Mouse (Mus musculus) cerebellum, adult 9-11 months (tissue): ENCODE measurements around the gene Fpgs.

Experiments used
- DNase-seq: peaks from one replicate; pipeline ENCODE4 v3.0.0; 2022

The Fpgs gene

GRCm38 (mm10) chr2:32665345-32665744 lies 38.6 kb downstream of the Fpgs start:
- DNase-seq, result no peak

DNA sequence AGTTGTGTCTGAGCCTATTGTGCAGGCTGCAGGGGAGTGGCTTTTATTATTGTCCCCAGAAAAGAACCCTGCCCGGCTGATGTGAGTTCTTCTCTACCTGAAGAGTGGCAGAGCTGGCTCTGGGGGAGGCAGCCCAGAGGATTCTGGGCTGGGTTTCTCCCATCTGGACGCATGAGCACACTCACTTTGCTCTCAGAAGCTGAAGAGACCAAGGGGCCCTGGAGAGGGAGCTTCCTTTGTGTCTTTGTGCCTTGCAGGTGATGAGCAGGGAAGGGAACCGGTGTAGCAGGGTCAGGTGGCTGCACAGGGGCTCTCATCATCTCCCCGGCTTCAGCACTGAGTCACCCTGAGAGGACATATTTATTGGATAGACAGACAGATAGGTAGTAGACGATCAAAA lies 41.7 kb downstream of the Fpgs start:
- DNase-seq, result no peak

DNA sequence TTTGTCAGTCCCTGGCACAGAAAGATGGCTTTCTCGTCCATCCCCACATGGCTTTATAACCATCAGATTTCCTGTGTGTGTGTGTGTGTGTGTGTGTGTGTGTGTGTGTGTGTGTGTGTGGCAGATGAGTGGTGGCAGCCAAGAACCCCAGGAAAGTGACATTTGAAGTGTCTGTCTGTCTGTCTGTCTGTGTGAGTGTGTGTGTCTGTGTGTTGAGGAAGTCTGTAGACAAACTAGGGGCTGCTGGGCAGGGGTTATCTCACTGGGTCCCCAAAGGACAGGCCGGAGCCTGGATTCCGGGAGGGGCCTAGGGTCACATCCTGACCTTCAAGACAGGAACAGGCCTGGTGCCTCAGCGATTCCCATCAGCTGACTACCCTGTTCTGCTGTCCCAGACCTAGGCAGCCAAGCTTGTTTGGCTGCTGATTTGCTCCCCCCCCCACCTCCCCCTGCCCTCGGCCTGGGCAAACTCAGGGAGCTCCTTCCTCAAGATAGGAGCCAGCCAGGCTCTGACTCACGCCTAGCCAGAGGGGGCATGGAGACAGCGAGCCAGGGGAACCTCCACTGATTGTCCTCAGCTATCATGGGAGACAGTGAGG lies 42.3 kb downstream of the Fpgs start:
- no peak for DNase-seq

DNA sequence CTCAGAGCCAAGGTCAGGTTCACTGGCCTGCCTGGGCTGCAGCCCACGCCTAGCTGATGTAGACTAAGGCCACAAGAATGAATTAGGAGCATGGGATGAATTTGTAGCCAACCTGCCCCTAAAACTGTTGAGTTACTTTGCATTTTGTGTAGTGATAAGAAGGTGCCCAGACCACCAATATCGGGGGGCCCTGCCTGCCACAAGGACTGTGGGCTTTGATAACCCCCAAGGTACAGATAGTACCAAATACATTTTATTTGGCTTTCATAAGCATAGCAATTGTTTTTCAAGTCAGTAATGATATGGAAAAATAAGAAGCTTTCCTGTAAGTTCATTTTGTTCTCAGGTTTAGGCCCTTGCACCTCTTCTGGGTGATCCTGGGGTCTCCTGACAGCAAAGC lies 45.1 kb downstream of the Fpgs start:
- DNase-seq, result no peak

DNA sequence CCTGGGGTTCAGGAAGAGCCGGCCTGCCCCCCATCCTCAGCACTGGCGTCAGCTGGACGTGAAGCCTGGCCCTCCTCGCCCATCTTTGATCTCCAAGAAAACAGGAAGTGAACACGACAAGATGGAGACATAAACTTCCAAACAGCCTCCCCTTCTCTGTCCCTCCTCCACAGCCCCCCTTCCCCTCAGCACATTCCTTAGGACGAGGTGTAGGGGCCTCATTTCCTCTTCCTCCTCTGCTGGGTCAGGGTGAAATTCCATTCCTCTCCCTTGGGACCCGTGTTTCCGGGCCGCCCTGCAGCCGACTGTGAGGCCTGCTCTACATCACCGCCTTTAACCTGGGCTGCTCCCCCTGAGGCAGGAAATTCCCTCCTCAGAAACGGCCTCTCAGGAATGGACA lies 48.1 kb downstream of the Fpgs start:
- DNase-seq, result no peak

DNA sequence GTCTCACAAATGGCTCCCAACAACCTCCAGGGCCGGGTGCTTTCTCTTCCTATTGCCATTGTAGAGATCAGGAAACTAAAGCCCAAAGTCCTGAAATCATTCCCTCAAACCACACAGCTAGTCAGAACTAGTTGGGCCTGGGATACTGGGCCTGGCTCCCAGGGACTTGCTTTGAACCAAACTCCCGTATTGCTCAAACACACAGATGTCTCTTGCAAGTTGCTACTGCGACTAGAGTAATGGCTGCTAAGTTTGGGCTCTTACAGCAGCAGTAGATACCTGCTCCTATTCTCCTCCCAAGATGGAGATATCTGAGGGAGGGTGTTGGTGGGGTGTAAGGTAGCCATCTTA lies 48.6 kb downstream of the Fpgs start:
- DNase-seq, result no peak

GRCm38 (mm10) chr2:32654743-32655393 lies 49.1 kb downstream of the Fpgs start:
- no peak for DNase-seq

DNA sequence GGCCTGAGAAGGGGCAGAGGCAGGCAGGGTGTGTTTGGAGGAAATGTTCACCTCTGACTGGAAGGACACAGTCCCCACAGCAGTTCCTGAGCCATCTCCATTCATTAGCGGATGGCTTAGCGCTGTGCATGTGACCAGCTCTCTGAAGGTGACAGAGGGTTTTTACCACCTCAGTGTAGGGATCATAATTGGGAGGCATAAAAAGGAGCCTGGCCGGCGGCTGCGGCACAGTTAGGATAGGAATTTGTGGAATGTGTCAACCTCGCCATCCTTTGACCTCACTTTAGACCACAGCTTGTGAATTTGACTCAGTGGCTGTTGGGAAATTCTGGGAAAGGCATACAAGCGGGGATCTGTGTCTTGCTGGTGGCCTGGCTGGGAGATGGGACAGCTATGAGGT lies 50.2 kb downstream of the Fpgs start:
- no peak for DNase-seq

GRCm38 (mm10) chr2:32647366-32647765 lies 56.6 kb downstream of the Fpgs start:
- no peak for DNase-seq

GRCm38 (mm10) chr2:32646379-32647056 lies 57.4 kb downstream of the Fpgs start, which contains the start of gene Eng:
TSS of gene Eng (plus strand) at chr2:32646595.
- DNase-seq, result no peak

DNA sequence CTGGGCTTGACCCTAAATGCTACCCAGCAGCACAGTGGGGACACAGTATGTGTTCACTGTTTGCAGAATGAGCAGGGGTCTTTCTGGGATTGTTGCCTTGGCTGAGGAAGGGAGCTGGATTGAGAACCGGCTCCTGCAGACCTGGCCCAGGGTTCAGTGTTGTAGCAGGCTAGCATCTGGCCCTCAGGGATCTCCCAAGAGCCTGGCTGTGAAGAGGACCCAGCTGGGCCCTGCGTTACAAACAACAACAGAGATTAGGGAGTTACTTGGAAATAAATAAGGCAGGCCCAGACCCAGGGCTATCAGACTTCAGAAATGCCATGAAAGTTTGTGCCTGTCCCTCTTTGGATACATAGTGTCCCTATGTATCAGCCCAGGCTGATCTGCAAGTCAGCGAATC lies 58.3 kb downstream of the Fpgs start:
- no peak for DNase-seq

DNA sequence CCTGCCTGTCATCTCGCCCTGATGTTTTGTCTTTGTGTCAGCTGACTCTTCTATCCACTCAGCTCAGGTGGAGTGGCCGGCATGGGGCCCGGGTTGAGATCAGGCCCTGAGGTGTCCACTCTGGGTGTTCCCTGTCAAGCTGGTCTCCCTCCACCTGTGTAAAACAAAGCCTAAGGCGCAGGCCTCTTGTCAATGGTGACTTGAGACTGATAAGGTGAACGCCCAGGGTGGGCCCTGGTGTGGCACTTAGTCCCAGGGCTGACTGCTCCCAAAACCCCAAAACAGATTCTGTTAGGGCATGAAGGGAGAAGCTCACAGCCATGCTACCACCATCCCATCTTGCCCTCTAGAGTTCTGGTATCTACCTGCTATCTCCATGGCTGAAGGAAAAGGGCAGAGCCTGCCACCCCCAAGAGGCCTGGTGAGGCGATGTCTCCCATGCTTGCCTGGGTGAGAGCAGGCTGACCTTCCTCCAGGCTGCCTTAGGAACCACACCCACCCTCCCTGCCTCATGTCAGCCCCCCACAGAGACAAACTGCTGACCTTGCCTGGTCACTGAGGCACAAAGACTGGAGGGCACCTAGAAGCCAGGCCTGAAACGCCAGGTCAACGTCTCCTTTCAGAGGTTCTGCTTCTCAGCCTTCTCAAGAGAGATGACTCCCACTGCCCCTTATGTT lies 59.0 kb downstream of the Fpgs start:
- DNase-seq, result no peak

DNA sequence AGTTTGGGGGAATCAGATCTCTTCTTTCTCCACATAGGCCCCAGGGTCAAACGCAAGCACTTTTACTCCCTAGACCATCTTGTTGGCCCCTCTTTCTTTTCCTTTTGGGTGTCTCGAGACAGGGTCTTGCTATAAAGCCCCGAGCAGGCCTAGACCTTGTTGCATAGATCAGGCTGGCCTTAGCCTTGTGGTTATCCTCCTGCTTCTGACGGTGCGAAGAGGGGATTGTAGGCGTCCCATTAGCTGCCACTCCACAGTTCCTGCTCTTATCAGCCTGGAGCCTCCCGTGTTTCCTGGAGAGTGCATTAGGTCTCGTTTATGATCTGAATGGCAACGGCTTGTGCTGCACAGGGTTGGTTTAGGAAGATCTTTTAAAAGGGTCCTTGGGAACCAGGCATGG lies 59.9 kb downstream of the Fpgs start:
- no peak for DNase-seq

DNA sequence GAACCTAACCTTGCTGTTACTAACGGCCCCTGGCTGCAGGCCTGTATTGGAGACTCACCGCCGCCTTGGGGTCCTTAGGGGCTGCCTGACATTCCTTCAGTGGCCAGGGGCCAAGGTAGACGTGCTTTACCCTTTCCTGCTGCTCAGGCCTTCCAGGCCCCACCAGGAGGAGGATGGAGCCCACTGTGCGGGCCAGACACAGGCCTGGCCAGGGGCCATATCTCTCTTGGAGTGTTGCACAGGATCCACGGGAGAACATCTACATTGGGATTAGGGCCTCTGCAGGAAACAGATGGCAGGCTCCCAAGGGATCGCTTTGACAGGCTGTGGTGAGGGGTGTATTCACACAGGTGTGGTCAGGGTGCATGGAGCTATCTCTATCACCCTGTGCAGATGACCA lies 61.1 kb downstream of the Fpgs start:
- DNase-seq, result no peak

DNA sequence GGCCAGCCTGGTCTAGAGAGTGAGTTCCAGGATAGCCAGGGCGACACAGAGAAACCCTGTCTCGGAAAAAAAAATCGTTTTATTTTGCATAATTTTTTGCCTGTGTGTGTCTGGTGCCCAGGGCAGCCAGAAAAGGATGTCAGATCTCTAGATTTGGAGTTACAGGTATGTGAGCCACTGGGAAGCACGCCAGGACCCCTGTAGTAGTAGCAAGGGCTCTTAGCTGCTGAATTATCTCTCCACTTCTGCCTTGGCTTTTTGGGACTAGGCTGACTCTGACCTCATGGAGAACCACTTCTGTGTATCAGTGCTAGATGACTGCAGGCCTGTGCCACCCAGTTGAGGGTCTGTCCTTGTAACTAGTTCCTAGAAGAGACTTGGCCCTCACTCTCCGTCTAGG lies 62.1 kb downstream of the Fpgs start:
- no peak for DNase-seq

DNA sequence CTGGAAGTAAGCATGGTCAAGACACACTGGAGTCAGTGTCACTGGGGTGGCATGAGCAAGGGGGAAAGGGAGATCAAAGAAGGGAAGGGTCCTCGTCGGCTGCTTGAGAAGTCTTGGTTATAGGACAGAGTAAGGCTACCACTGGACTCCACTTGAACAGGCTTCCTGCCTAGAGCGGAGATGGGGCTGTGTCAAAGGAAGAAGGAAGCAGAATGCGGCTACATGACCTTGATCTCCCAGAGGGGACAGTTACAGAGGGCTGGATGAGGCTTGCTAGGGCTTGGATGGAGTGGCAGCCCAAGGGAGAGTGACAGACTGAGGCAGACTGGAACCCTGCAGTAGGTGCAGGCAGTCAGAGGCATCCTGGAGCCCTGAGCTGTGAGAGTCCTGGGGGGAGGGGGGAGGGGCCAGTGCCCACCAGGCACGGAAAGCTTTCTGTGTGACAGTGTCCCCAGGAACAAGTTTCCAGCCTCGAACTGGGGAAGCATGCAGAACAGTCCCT lies 63.3 kb downstream of the Fpgs start:
- no peak for DNase-seq

DNA sequence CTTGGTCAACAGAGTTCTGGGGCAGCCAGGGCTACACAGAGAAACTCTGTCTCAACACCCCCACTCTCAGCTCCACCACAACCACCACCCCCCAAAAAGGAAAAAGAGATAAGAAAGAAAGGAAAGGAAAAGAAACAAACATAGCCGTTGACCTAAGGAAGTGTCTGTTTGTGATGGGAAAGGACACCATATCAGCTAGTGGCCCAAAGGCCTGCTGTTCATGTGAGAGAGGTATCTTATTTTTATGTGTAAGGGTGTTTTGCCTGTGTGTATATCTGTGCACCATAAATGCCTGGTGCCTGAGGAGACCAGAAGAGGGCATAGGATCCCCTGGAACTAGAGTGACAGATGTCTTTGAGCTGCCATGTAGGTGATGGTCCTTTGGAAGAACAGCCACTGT lies 64.3 kb downstream of the Fpgs start:
- no peak for DNase-seq

DNA sequence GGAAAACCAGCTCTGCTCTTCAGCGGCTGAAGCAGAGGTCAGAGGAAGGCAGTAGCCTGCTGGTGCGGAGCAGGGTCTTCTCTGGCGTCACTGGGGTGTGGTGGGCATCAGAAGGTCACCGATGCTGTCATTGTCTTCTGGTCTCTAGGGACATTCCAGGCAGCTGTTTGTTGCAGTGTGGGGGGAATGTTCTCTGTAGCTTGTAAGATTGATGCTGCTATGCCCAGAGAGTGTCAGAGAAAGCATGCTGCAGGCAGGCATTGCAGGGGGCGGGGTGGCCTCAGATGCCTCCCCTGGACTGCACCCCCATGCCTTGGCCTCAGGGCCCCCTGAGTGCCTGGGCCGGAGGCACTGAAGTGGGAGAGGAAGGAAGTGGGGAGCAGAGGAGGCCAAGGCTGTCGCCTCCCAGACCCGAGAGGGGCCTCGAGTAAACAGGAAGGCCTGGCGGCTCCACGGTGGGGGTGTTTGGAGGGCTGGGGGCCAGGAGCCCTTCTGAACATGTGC lies 66.1 kb downstream of the Fpgs start:
- no peak for DNase-seq

DNA sequence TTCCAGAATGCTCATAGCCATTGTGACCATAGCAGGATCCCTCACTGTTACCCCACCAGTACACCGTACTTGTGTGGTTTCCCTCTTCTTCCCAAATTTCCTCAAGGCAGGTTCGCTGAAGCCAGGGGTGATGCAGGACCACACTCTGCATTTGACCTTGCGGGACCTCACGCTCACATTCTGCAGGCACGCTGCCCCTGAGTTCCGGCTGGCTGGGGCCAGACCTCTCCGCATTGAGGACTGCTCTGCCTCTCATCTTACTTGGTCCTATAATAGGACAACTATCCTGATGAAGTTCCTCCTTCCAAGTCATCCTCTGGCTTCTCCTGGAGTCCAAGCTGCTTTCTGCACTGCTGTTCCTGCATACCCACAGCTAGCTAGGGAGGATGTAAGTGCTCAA lies 67.3 kb downstream of the Fpgs start:
- DNase-seq, result no peak

- DNase-seq, result peak; percentile 28
Observed at GRCm38 (mm10) chr2:32634277-32635105, 69.5 kb downstream of the Fpgs start.

DNA sequence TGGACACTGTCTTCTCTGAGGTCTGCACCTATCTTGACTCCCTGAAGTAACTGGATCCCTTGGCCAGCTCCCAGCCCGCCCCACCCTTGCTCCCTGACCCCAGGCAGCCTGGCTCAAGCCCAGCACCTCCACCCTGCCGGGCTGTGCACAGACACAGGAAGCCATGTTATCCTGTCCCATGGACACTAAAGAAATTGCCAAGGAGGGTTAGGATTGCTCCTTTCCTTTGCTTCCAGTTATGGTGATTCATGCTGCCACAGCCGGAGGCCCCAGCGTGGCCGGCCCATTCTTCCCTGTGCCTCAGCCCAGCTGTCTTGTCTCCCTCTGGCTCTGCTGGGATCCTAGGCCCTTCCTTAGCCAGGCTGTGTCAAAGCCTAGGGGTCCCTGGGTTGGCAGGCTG lies 70.3 kb downstream of the Fpgs start:
- peak; percentile 32 for DNase-seq
